Comparison of ENCODE assay signal across 12 mouse cellular contexts in genomic region chr14:20791511-20792242, GRCm38 (mm10). TPM values are rescaled to one million over a fixed set of nuclear protein-coding genes. Genes with fewer than 3 reads are reported as not detected.
DNase-seq lines count a peak whose midpoint lies in the region; ATAC-seq and TF ChIP-seq lines count a peak whose summit lies in the region.
"Had no signal": no experiment of that assay in that cellular context is flagged by ENCODE, and none has a peak within 500 bp of the region (broad histone marks: within the 10 kb centered on the region; RNA-seq: fewer than 3 reads in every experiment).

No protein-coding gene starts in this region.

- peaks cover 23% of the 10 kb centered on the region; the same call in 1 of the 2 replicates for H3K36me3 ChIP-seq in kidney, postnatal 0 days (ENCODE audit: insufficient read depth, low read length)
- peaks cover 55% of the 10 kb centered on the region for H3K36me3 ChIP-seq in C2C12 (ENCODE audit: control insufficient read depth, insufficient read depth)
- peaks cover 49% of the 10 kb centered on the region for H3K36me3 ChIP-seq in embryonic facial prominence, embryonic 13.5 days
- peaks cover 54% of the 10 kb centered on the region for H3K36me3 ChIP-seq in midbrain, embryonic 10.5 days
- peaks cover 57% of the 10 kb centered on the region for H3K36me3 ChIP-seq in forebrain, embryonic 10.5 days (replicated peaks)

- peaks cover 68% of the 10 kb centered on the region for H3K79me3 ChIP-seq in C2C12 (ENCODE audit: low read depth)

- no peaks in the 10 kb centered on the region for H3K27me3 ChIP-seq in kidney, postnatal 0 days (ENCODE audit: insufficient read depth, low read length)
- H3K27me3 ChIP-seq in C2C12 (ENCODE audit: control insufficient read depth, insufficient read depth, insufficient read length): no peaks in the 10 kb centered on the region
- H3K27me3 ChIP-seq in embryonic facial prominence, embryonic 13.5 days: no peaks in the 10 kb centered on the region
- peaks cover 11% of the 10 kb centered on the region; the same call in 1 of the 2 replicates for H3K27me3 ChIP-seq in midbrain, embryonic 10.5 days (ENCODE audit: low read depth, poor library complexity, severe bottlenecking)
- H3K27me3 ChIP-seq in forebrain, embryonic 10.5 days (ENCODE audit: poor library complexity, severe bottlenecking): peaks cover 13% of the 10 kb centered on the region
- H3K27me3 ChIP-seq: lung, embryonic 15.5 days; Patski had no signal

- H3ac ChIP-seq in C2C12 (ENCODE audit: control insufficient read depth, insufficient read length, low read depth): peak overlapping the region; percentile 56

- peak; percentile 44; the same call in 1 of the 2 replicates for TF ChIP-seq CTCF in kidney, postnatal 0 days (IDR thresholded peaks at IDR 0.05; ENCODE audit: low read depth)
- TF ChIP-seq CTCF in C2C12 (IDR thresholded peaks at IDR 0.05; ENCODE audit: control insufficient read depth, insufficient read depth, insufficient read length): peak; percentile 4

- no peak overlapping the region for H3K4me2 ChIP-seq in kidney, postnatal 0 days (ENCODE audit: low read length)
- H3K4me2 ChIP-seq in embryonic facial prominence, embryonic 13.5 days: peak overlapping the region; percentile 87; the same call in 1 of the 2 replicates

- H3K9ac ChIP-seq in kidney, postnatal 0 days (ENCODE audit: low read depth, low read length): 0 out of 2 replicates have a peak overlapping the region, but pooled peaks have one; percentile 23
- 0 out of 2 replicates have a peak overlapping the region, but pooled peaks have one; percentile 36 for H3K9ac ChIP-seq in embryonic facial prominence, embryonic 13.5 days
- H3K9ac ChIP-seq: lung, embryonic 15.5 days had no signal

- no peak overlapping the region for H3K4me3 ChIP-seq in kidney, postnatal 0 days (replicated peaks; ENCODE audit: low read depth, low read length)
- peak overlapping the region; percentile 74 for H3K4me3 ChIP-seq in C2C12 (ENCODE audit: insufficient read depth, poor library complexity, severe bottlenecking)
- H3K4me3 ChIP-seq in embryonic facial prominence, embryonic 13.5 days: no peak overlapping the region
- H3K4me3 ChIP-seq in midbrain, embryonic 10.5 days: 0 out of 2 replicates have a peak overlapping the region, but pooled peaks have one; percentile 96
- H3K4me3 ChIP-seq in forebrain, embryonic 10.5 days: no peak overlapping the region

- peaks cover 91% of the 10 kb centered on the region for H3K79me2 ChIP-seq in C2C12 (ENCODE audit: control insufficient read depth, insufficient read depth)

- peak; percentile 35 for DNase-seq in kidney, postnatal 0 days (ENCODE audit: low spot score)
- DNase-seq in kidney, postnatal 25 days: no peak
- DNase-seq in midbrain, embryonic 10.5 days (ENCODE audit: low spot score): no peak
- DNase-seq in frontal cortex, postnatal 10 days (ENCODE audit: low spot score in 2 of 2): no peak
- DNase-seq in forebrain, embryonic 10.5 days (ENCODE audit: extremely low spot score, low spot score): no peak
- DNase-seq in spleen, postnatal 14 days (ENCODE audit: low spot score in 2 of 2): no peak
- DNase-seq: cerebellum, adult 18-20 months; heart, postnatal 36 days had no signal

- ATAC-seq in kidney, postnatal 0 days (replicated peaks; ENCODE audit: low FRiP score, low read depth): no peak
- ATAC-seq in embryonic facial prominence, embryonic 13.5 days (ENCODE audit: insufficient number of reproducible peaks, insufficient read depth, low FRiP score, low TSS enrichment, low read depth): no peak
- ATAC-seq: Patski had no signal

- no peak overlapping the region for H3K27ac ChIP-seq in kidney, postnatal 0 days
- H3K27ac ChIP-seq in embryonic facial prominence, embryonic 13.5 days: no peak overlapping the region
- H3K27ac ChIP-seq in midbrain, embryonic 10.5 days (replicated peaks): no peak overlapping the region
- no peak overlapping the region for H3K27ac ChIP-seq in forebrain, embryonic 10.5 days
- H3K27ac ChIP-seq: lung, embryonic 15.5 days had no signal

- 79% methylated on average over 16 of the region's 16 CpGs for WGBS in kidney, postnatal 0 days
- WGBS in embryonic facial prominence, embryonic 13.5 days: 65% methylated on average over 16 of the region's 16 CpGs
- WGBS in midbrain, embryonic 10.5 days: 85% methylated on average over 16 of the region's 16 CpGs
- WGBS in forebrain, embryonic 10.5 days: 88% methylated on average over 16 of the region's 16 CpGs

- peaks cover 17% of the 10 kb centered on the region for H3K4me1 ChIP-seq in kidney, postnatal 0 days (replicated peaks; ENCODE audit: insufficient read depth, low read length)
- peaks cover 46% of the 10 kb centered on the region for H3K4me1 ChIP-seq in embryonic facial prominence, embryonic 13.5 days
- peaks cover 64% of the 10 kb centered on the region for H3K4me1 ChIP-seq in midbrain, embryonic 10.5 days
- H3K4me1 ChIP-seq in forebrain, embryonic 10.5 days: peaks cover 43% of the 10 kb centered on the region

- H3K9me3 ChIP-seq in kidney, postnatal 0 days (replicated peaks; ENCODE audit: low read length): no peaks in the 10 kb centered on the region
- no peaks in the 10 kb centered on the region for H3K9me3 ChIP-seq in embryonic facial prominence, embryonic 13.5 days
- H3K9me3 ChIP-seq in midbrain, embryonic 10.5 days (replicated peaks): no peaks in the 10 kb centered on the region
- H3K9me3 ChIP-seq in forebrain, embryonic 10.5 days: no peaks in the 10 kb centered on the region
- H3K9me3 ChIP-seq: lung, embryonic 15.5 days had no signal

TF ChIP-seq in C2C12, 6 proteins besides CTCF, POLR2A, EP300 and RAD21:
- TF ChIP-seq CEBPB (IDR thresholded peaks at IDR 0.05; ENCODE audit: low read depth) (no peak), MYOG (IDR thresholded peaks at IDR 0.05; ENCODE audit: control insufficient read depth, extremely low read depth, insufficient read length) (no peak), MAX (IDR thresholded peaks at IDR 0.05) (no peak), FOSL1 (IDR thresholded peaks at IDR 0.05; ENCODE audit: insufficient read depth, low read length, poor library complexity, severe bottlenecking) (no peak), MYOD1 (IDR thresholded peaks at IDR 0.05; ENCODE audit: control insufficient read depth, insufficient read length, low read depth) (no peak), USF1 (IDR thresholded peaks at IDR 0.05; ENCODE audit: low read depth) (no peak)

RNA-seq across cellular contexts. Expression of gene Camk2g, which starts 2.2 kb away (rescaled TPM):
- polyA plus RNA-seq in kidney, postnatal 0 days (2015; fragmentation: Nextera tagmentation; extraction: Ambion mirVana): 36.5 and 45.5 TPM in 2 replicates
- polyA plus RNA-seq in C2C12 (2012; fragmentation: generic; extraction: Trizol): 74.2 TPM
- 62.6 and 75.3 TPM in 2 replicates for polyA plus RNA-seq in embryonic facial prominence, embryonic 13.5 days (2015; fragmentation: Nextera tagmentation; extraction: Ambion mirVana)
- 41.8 and 42.8 TPM in 2 replicates for polyA plus RNA-seq in midbrain, embryonic 10.5 days (2016; fragmentation: Nextera tagmentation; extraction: Ambion mirVana)
- 33.0 and 37.8 TPM in 2 replicates for polyA plus RNA-seq in forebrain, embryonic 10.5 days (2016; fragmentation: Nextera tagmentation; extraction: Ambion mirVana)

RNA-seq across cellular contexts. Expression of gene Plau, which starts 44.8 kb away (rescaled TPM):
- 70.2 and 74.7 TPM in 2 replicates for polyA plus RNA-seq in kidney, postnatal 0 days (2015; fragmentation: Nextera tagmentation; extraction: Ambion mirVana)
- 106 TPM for polyA plus RNA-seq in C2C12 (2012; fragmentation: generic; extraction: Trizol)
- polyA plus RNA-seq in embryonic facial prominence, embryonic 13.5 days (2015; fragmentation: Nextera tagmentation; extraction: Ambion mirVana): 2.3 and 2.4 TPM in 2 replicates
- 0.49 and 0.70 TPM in 2 replicates for polyA plus RNA-seq in midbrain, embryonic 10.5 days (2016; fragmentation: Nextera tagmentation; extraction: Ambion mirVana)
- 0.40 and 0.59 TPM in 2 replicates for polyA plus RNA-seq in forebrain, embryonic 10.5 days (2016; fragmentation: Nextera tagmentation; extraction: Ambion mirVana)

RNA-seq across cellular contexts. Expression of gene Ndst2, which starts 57.3 kb away (rescaled TPM):
- polyA plus RNA-seq in kidney, postnatal 0 days (2015; fragmentation: Nextera tagmentation; extraction: Ambion mirVana): 18.2 and 19.3 TPM in 2 replicates
- polyA plus RNA-seq in C2C12 (2012; fragmentation: generic; extraction: Trizol): 13.5 TPM
- 27.5 and 28.5 TPM in 2 replicates for polyA plus RNA-seq in embryonic facial prominence, embryonic 13.5 days (2015; fragmentation: Nextera tagmentation; extraction: Ambion mirVana)
- polyA plus RNA-seq in midbrain, embryonic 10.5 days (2016; fragmentation: Nextera tagmentation; extraction: Ambion mirVana): 24.0 and 26.2 TPM in 2 replicates
- 23.5 and 24.3 TPM in 2 replicates for polyA plus RNA-seq in forebrain, embryonic 10.5 days (2016; fragmentation: Nextera tagmentation; extraction: Ambion mirVana)

Comparison
In these comparisons a context has a peak if more than half of its experiments do, and no peak if none do; other contexts are left out.
1. H3K4me3 ChIP-seq: peak in C2C12 (single experiment) and midbrain, embryonic 10.5 days (single experiment); none in kidney, postnatal 0 days (single experiment), embryonic facial prominence, embryonic 13.5 days (single experiment) and forebrain, embryonic 10.5 days (single experiment).
2. RNA of gene Plau, which starts 44.8 kb away (polyA plus RNA-seq): 106 TPM in C2C12 (single experiment) and 70.2 to 74.7 TPM in kidney, postnatal 0 days; 2.3 to 2.4 TPM in embryonic facial prominence, embryonic 13.5 days, 0.49 to 0.70 TPM in midbrain, embryonic 10.5 days and 0.40 to 0.59 TPM in forebrain, embryonic 10.5 days; every median in the first group is over 10 times any median in the second.